Mouse (Mus musculus) heart, embryonic 15.5 days (tissue): ENCODE results near the gene Fosl1. TPM values are rescaled to one million over a fixed set of nuclear protein-coding genes. Genes with fewer than 3 reads are reported as not detected.

Experiments
- ATAC-seq: fragments of 200-750 bp; cut with Nextera tagmentation; replicated peaks from 2 replicates; pipeline ENCODE4 v1.8.0; 2017; ENCODE audit warnings: low read depth, moderate TSS enrichment; ENCODE audit not compliant: insufficient number of reproducible peaks, insufficient read depth, low FRiP score
- H3K27ac ChIP-seq: fragments of 300-500 bp; sonication (generic); 2 replicates; pipeline ENCODE4 v1.5.1; 2015; ENCODE audit warnings: mild to moderate bottlenecking, inconsistent platforms
- H3K27me3 ChIP-seq: fragments of 300-500 bp; sonication (generic); 2 replicates; pipeline ENCODE4 v1.6.1; 2015; ENCODE audit warnings: inconsistent platforms
- H3K36me3 ChIP-seq: fragments of 300-500 bp; sonication (generic); 2 replicates; pipeline ENCODE4 v1.6.1; 2015; ENCODE audit warnings: mild to moderate bottlenecking, inconsistent platforms
- H3K4me1 ChIP-seq: fragments of 300-500 bp; sonication (generic); replicated peaks from 2 replicates; pipeline ENCODE4 v1.6.1; 2015; ENCODE audit warnings: inconsistent platforms
- H3K4me2 ChIP-seq: fragments of 300-500 bp; sonication (generic); 2 replicates; pipeline ENCODE4 v1.6.1; 2015; ENCODE audit warnings: inconsistent platforms, mild to moderate bottlenecking, moderate library complexity
- H3K4me3 ChIP-seq: fragments of 300-500 bp; sonication (generic); 2 replicates; pipeline ENCODE4 v1.5.1; 2015; ENCODE audit warnings: mild to moderate bottlenecking, inconsistent platforms
- H3K9ac ChIP-seq: fragments of 300-500 bp; sonication (generic); 2 replicates; pipeline ENCODE4 v1.6.1; 2015; ENCODE audit warnings: mild to moderate bottlenecking, inconsistent platforms
- H3K9me3 ChIP-seq: fragments of 300-500 bp; sonication (generic); replicated peaks from 2 replicates; pipeline ENCODE4 v1.6.1; 2016; ENCODE audit warnings: inconsistent platforms
- WGBS: fragments of 180-500 bp; shearing (Covaris S2); methylation state at CpG from one replicate; pipeline ENCODE4 v1.1.7; 2015; ENCODE audit warnings: mixed read lengths; 5-methylcytosine and 5-hydroxymethylcytosine counted together
- polyA plus RNA-seq: library from polyadenylated mRNA; unstranded; fragments of >200 nt; fragmentation: Nextera tagmentation; extraction: Ambion mirVana; gene quantifications from 2 replicates; pipeline ENCODE4 v1.2.1, GENCODE M21; 2015

The Fosl1 gene
- polyA plus RNA-seq, 1 experiment from 2014 or later: not detected

DNA sequence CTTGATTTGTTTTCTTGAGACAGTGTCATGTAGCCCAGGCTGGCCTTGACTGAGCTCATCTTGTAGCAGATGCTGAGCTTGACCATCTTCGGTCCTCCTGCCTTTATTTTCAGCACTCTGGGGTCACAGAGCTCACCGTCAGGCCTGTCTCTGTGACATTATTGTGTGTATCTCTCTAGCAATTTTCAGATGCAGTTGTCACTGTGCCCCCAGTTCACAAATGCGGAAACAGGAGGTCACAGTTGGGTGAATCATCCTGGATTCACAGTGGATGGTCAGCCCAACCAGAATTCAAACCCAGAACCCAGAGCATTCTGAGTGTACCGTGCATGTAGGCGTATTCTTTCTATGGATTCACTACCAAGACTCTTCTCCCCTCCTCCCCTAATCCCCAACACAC, 1.6 kb upstream of the Fosl1 start:
- peaks cover 54% of the 10 kb centered on the region for H3K27me3 ChIP-seq
- WGBS: 83% methylated on average over 5 of the region's 5 CpGs

GRCm38 (mm10) chr19:5448354-5449150, 1.2 kb downstream of the Fosl1 start:
- peaks cover 54% of the 10 kb centered on the region for H3K27me3 ChIP-seq
- H3K27ac ChIP-seq: no peak overlapping the region
- H3K4me2 ChIP-seq: peak overlapping the region; percentile 95
- H3K4me3 ChIP-seq: peak overlapping the region; percentile 60
- H3K9me3 ChIP-seq: no peaks in the 10 kb centered on the region
- peaks cover 20% of the 10 kb centered on the region for H3K4me1 ChIP-seq
- ATAC-seq: no peak
- H3K9ac ChIP-seq: peak overlapping the region; percentile 42; the same call in 1 of the 2 replicates
- no peaks in the 10 kb centered on the region for H3K36me3 ChIP-seq
- 7% methylated on average over 36 of the region's 36 CpGs for WGBS

More for the DNA sequence above, 1.6 kb upstream of the Fosl1 start:
- no peaks in the 10 kb centered on the region for H3K36me3 ChIP-seq
- no peak overlapping the region for H3K4me2 ChIP-seq
- H3K27ac ChIP-seq: no peak overlapping the region
- no peak for ATAC-seq
- no peak overlapping the region for H3K9ac ChIP-seq
- H3K4me3 ChIP-seq: no peak overlapping the region
- no peaks in the 10 kb centered on the region for H3K9me3 ChIP-seq
- peaks cover 20% of the 10 kb centered on the region for H3K4me1 ChIP-seq

DNA sequence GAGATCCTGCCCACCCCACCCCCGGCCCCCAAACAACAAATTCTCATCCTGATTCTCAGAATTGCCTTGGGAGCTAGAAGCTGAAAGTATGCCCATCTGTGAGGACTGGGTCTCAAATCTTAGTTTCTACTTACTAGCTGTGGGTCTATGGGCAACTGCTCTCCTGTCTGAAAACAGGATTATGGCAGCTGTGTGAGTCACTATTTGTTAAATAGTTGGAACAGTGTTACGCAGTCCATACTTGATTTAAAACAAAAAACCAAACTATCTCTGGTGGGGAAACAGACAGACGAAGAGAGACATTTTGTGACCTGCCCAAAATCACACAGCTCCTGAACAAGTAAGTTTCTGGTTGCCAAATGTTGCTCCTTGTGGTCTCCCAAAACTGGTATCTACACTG, 2.3 kb downstream of the Fosl1 start:
- H3K27me3 ChIP-seq: peaks cover 53% of the 10 kb centered on the region
- 65% methylated on average over 3 of the region's 3 CpGs for WGBS
- no peak for ATAC-seq

GRCm38 (mm10) chr19:5451766-5452165, 4.4 kb downstream of the Fosl1 start:
- no peak for ATAC-seq
- Histone ChIP-seq H3K4me2 (no peak overlapping the region), H3K9ac (no peak overlapping the region), H3K27me3 (peaks cover 38% of the 10 kb centered on the region), H3K9me3 (no peaks in the 10 kb centered on the region), H3K27ac (no peak overlapping the region), H3K36me3 (no peaks in the 10 kb centered on the region), H3K4me3 (no peak overlapping the region), H3K4me1 (peaks cover 39% of the 10 kb centered on the region)
- 75% methylated on average over 6 of the region's 6 CpGs for WGBS

More for the DNA sequence above, 2.3 kb downstream of the Fosl1 start:
- Histone ChIP-seq H3K4me3 (no peak overlapping the region), H3K4me2 (no peak overlapping the region), H3K36me3 (no peaks in the 10 kb centered on the region), H3K4me1 (peaks cover 23% of the 10 kb centered on the region), H3K27ac (no peak overlapping the region), H3K9me3 (no peaks in the 10 kb centered on the region), H3K9ac (no peak overlapping the region)

DNA sequence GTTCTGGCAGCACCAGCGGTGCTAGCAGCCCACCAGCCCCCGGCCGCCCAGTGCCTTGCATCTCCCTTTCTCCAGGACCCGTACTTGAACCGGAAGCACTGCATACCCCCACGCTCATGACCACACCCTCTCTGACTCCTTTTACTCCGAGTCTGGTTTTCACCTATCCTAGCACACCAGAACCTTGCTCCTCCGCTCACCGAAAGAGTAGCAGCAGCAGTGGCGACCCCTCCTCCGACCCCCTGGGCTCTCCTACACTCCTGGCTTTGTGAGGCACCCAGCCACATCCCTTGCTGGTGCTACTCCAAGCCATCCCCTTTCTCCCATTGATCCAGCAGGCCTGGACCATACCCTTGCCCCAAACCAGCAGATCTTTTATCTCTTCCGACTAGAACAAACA, 7.7 kb downstream of the Fosl1 start:
- peaks cover 34% of the 10 kb centered on the region for H3K4me1 ChIP-seq
- H3K27me3 ChIP-seq: peaks cover 6% of the 10 kb centered on the region; the same call in 1 of the 2 replicates
- H3K9me3 ChIP-seq: no peaks in the 10 kb centered on the region
- ATAC-seq: no peak
- WGBS: 80% methylated on average over 11 of the region's 12 CpGs
- peak overlapping the region; percentile 88; the same call in 1 of the 2 replicates for H3K27ac ChIP-seq
- H3K4me2 ChIP-seq: peak overlapping the region; percentile 94
- H3K9ac ChIP-seq: peak overlapping the region; percentile 80; the same call in 1 of the 2 replicates
- no peaks in the 10 kb centered on the region for H3K36me3 ChIP-seq
- peak overlapping the region; percentile 64 for H3K4me3 ChIP-seq

DNA sequence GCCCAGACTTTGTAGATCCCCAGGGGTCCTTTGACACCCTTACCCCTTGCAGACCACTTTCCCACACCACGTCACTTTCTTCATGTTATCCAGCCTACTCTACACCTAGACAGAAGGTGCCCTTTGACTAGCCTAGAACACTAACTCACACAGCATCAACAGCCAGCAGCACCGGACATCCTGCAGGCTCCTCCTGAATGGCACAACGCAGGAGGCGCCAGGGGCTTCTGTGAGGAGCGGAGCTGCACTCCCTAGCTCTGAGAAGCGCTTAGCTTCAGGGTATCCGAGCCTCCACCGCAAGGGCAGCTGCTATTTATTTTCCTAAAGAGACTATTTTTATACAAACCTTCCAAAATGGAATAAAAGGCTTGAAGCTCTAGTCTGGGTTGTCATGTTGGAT, 8.2 kb downstream of the Fosl1 start:
- Histone ChIP-seq H3K36me3 (no peaks in the 10 kb centered on the region), H3K4me3 (peak overlapping the region; percentile 64), H3K4me2 (peak overlapping the region; percentile 94), H3K27me3 (peaks cover 1% of the 10 kb centered on the region; the same call in 1 of the 2 replicates), H3K9me3 (no peaks in the 10 kb centered on the region), H3K4me1 (peaks cover 36% of the 10 kb centered on the region), H3K27ac (peak overlapping the region; percentile 88), H3K9ac (peak overlapping the region; percentile 80; the same call in 1 of the 2 replicates)
- ATAC-seq: no peak
- WGBS: 62% methylated on average over 8 of the region's 8 CpGs

DNA sequence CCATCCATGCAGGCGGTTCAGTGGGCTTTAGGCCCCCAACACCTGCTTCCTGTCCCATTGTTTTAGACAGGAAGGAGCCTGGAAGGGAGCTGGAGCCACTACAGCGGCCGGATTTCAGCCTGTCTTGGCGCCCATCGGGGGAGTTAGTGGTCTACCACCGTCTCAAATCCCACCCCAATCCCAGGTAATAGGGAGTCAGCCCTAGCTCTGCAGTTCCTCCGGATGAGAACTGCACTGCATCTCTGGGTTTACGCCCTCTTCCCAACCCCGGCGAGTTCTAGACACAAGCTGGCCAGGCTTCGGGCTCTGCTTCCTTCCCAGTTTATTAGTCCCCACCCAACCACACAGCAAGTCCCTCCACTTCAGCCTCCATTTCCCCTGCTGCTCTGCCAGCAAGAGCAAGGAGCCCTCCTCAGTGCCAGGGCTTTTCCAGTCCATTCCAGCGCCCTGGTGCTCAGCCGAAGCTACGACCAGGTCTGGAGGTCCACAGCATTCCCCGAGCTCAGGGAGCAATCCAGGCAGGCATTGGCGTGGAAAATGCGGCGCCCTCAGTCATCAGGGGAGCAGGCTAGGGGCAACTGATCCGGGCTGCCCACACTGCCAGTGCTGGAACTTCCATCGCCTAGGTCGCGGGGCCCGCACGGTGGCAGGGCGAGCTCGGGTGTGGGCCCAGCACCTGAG, 9.0 kb downstream of the Fosl1 start:
- Histone ChIP-seq H3K4me1 (peaks cover 42% of the 10 kb centered on the region), H3K9me3 (no peaks in the 10 kb centered on the region), H3K4me2 (peak overlapping the region; percentile 94), H3K9ac (peak overlapping the region; percentile 80), H3K4me3 (peak overlapping the region; percentile 64), H3K36me3 (no peaks in the 10 kb centered on the region), H3K27me3 (no peaks in the 10 kb centered on the region), H3K27ac (peak overlapping the region; percentile 88)
- 3% methylated on average over 26 of the region's 26 CpGs for WGBS
- peak; percentile 12; the same call in 1 of the 2 replicates for ATAC-seq

DNA sequence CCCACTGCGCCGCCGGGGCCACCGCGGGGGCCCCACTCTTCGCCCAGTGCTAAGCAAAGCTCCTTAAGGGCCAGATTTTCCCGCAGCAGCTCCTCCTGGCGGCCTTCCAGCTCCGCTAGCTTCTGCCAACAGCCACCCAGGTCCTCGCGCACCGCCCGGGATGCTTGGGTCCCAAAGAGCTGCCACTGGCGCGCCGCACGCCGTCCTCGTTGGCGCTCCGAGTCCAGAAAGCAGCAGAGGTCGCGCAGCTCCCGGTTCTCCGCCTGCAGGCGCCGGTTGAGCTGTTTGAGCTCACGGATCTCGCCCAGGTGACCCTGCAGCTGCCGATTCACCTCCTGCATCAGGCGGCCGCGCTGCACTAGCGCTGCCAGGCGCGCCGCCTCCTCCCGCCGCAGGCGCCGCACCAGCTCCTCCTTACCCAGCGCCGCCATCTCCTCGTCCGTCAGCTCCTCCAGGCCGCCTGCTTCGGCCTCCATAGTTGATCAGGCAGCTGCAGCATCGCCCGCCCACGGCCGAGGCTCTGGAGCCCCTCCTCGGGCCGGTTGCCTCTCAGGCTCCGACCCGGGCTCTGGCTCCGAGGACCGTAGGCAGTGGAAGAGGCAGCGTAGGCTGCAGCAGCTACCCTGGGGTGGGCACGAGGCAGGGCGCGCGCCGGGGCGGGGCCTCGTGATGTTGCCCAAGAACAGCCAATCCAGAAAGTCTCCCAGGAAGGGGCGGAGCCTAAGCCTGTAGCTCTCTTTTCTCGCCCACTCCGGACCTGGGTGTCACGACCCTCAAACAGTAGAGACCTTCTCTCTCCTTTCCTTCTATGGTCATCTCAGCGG, 9.8 kb downstream of the Fosl1 start:
- H3K27ac ChIP-seq: peak overlapping the region; percentile 88
- H3K4me2 ChIP-seq: peak overlapping the region; percentile 94
- H3K9ac ChIP-seq: peak overlapping the region; percentile 80
- peaks cover 47% of the 10 kb centered on the region for H3K4me1 ChIP-seq
- under 1% methylated on average over 70 of the region's 70 CpGs for WGBS
- peak; percentile 89 for ATAC-seq
- H3K9me3 ChIP-seq: no peaks in the 10 kb centered on the region
- H3K4me3 ChIP-seq: peak overlapping the region; percentile 64
- H3K36me3 ChIP-seq: no peaks in the 10 kb centered on the region
- no peaks in the 10 kb centered on the region for H3K27me3 ChIP-seq

DNA sequence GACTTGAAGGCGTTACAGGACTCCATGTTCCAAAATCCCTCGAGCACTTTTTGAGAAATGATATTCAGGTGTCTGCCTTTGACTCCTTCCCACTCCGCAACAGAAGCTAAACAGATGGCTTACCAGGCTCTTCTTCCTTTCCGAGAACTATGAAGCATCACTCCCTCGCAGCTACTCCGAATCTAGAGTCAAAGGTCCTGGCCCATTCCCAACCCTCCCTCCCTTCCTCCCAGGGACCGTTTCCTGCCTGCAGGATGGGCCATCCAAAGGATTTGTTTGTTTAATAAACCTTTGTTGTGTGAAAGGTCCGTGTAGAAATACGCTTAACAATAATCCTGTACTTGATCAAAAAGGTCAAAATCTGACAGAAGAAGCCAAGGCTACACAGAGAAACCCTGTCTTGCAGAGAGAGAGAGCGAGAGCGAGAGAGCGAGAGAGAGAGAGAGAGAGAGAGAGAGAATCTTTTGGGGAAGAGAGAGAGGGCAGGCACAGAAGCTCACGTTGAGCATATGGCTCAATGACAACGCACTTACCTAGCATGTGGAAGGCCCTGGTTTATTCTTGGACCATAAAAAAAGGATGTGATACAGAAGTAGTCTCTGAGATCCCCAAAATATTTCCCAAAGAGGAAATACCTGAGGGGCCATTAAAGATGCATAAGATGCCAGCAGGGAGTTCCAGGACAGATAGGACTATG, 10.5 kb downstream of the Fosl1 start, which contains the start of gene Ccdc85b:
TSS of gene Ccdc85b (minus strand) at position 149 of the 697 bp plus-strand sequence.
- Histone ChIP-seq H3K4me2 (peak within 1 kb of the TSS; percentile 94), H3K27me3 (no peaks in the 10 kb centered on the region), H3K9me3 (no peaks in the 10 kb centered on the region), H3K4me3 (peak within 1 kb of the TSS; percentile 64), H3K9ac (peak within 1 kb of the TSS; percentile 80), H3K36me3 (peaks cover 5% of the 10 kb centered on the region), H3K27ac (peak within 1 kb of the TSS; percentile 88), H3K4me1 (peaks cover 47% of the 10 kb centered on the region)
- ATAC-seq: no peak
- 16% methylated on average over 14 of the region's 14 CpGs for WGBS

DNA sequence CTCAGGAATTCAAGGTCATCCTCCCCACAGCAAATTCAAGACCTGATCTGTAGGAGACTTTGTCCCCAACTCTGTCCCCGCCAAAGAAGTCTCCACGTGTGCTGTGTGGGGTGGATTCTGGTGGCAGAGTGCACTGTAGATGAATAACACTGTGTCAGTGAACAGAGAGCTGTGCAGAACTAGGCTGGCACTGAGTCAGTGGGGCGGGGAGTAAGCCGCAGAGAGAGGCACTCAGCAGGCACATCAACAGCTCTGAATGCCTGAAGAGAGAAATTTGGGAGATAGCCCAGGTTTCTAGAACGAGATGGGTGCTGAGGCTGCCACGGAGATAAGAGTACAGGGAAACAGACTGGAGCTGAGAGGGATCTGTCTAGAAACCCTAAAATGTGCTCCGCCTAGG, 11.7 kb downstream of the Fosl1 start:
- H3K4me2 ChIP-seq: no peak overlapping the region
- peaks cover 53% of the 10 kb centered on the region for H3K4me1 ChIP-seq
- no peaks in the 10 kb centered on the region for H3K27me3 ChIP-seq
- ATAC-seq: no peak
- peaks cover 11% of the 10 kb centered on the region for H3K36me3 ChIP-seq
- no peak overlapping the region for H3K4me3 ChIP-seq
- H3K9ac ChIP-seq: no peak overlapping the region
- H3K9me3 ChIP-seq: no peaks in the 10 kb centered on the region
- no peak overlapping the region for H3K27ac ChIP-seq
- WGBS: 58% methylated on average over 7 of the region's 7 CpGs
